Mouse (Mus musculus): ENCODE measurements at regions not wholly inside any gene's neighbourhood (a gene's known extent, or its start where the extent isn't known, plus 50 kb on each side); places are given as distances from the start of the nearest gene placed in this dataset.

DNA sequence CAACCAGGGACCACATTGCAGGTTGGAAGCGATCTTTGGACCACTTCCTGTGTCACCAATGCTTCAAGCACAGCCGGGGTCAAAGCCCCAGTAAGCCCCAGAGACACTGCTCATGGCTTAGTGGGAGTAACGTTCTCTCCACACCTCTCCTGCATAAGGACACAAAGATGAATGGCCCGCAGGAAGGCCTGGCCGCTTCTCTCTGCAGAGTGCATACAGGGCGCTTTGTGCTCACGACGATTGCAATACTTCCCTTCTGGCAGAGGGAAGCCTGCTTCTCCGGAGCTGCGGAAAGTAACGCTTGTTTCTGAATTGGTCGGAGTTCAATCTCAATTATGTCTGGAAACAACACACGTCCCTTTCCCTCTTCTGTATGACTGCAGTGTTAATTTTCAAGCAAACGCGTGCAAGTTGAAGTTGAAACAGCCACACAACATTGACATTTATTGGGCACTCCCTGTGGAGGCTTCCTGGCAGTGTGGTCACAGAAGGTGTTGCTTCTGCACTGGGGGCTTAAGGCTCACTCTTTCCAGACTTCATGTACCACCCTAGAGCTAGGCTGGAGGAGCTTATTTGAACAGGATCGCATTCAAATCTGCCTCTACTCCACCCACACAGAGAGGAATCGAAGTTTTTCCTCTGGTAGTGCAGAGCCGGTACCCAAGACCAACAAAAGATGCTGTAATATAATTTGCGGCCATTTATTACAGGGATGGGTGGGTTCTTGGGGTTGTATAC lies 168.4 kb downstream of the Ndfip2 start:
- no peak for DNase-seq (ENCODE audit: low read depth, low spot score)

DNA sequence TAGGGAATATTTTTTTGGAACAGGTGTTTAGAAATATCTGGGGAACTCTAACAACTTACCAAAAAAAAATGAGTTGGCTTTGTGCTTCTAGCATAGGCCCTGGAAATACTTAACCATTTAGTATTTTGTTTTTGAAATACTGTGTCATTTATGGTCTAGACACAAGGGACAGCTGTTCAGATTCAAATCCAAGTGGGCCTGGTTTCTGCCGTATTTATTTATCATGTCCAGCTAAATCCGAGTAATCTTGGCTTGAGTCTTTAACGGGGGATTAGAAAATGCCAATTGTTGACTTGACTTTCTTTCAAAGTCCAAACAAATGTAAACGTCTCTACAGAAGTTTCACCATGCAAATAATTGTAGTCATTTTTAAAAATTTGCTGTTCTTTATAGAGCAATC lies 159.6 kb downstream of the Ndfip2 start:
- DNase-seq (ENCODE audit: low read depth, low spot score), result no peak

DNA sequence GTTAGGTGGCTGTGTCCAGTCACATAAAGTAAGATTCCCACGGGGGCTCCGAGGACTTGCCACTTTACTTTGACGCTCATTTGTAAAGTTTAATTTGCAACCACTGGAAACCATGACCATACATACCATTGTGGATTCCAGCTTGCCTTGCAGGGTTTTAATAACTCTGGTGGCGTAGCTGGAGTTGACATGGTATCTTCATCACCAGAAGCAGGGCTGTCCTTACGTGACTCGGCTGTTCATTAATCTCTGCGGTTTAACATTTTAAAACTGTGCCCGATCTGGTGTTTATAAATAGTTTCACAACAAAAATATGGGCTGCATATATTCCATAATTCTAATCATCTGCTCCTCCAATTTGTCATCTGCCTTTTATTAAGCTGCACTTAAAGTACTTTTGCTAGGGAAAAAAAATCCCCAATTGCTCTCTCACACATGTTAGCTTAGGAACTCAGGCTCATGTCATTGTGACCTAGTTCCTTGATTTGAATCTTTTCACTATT lies 159.1 kb downstream of the Ndfip2 start:
- DNase-seq (ENCODE audit: low read depth, low spot score), result no peak

DNA sequence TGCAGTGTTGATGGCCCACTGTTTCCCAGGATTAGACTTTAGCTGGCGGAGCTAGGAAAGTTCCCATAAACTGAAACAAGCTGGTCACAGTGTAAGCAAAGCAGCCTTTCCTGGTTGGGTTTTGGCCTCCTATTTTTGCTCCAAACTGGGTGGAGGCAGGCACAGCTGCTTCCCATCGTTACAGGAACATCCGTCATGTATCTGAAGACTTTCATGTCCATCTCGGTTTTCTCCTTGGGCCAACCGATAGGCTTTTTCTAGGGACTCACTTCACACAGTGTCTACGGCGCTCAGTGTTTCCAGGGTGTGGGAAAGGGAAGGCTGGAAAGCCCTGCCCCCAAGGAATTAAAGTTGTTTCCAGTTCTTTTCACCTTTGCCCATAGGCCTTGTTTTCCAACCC lies 158.6 kb downstream of the Ndfip2 start:
- no peak for DNase-seq (ENCODE audit: low read depth, low spot score)

GRCm38 (mm10) chr14:105404662-105405061 lies 146.3 kb downstream of the Ndfip2 start:
- DNase-seq (ENCODE audit: low read depth, low spot score), result no peak

GRCm38 (mm10) chr14:105404241-105404640 lies 145.9 kb downstream of the Ndfip2 start:
- DNase-seq (ENCODE audit: low read depth, low spot score), result no peak

DNA sequence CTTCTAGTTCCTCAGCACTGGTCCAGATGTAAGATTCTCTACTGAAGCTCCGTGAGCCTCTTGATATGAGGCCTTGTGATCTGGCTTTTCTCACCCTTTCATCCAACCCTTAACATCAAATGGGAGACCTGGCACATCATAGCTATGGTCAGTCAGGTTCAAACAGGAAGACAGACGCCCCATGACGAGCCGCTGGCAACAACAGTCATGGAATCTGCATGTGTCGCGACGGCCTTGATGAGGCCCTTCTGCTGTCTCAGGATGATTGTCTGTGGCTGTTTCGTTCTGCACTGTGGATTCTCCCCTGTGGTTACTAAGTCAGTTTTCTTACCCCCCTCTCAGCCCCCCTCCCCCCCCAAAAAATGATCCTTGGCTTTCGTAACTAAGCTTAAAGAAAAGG lies 144.9 kb downstream of the Ndfip2 start:
- no peak for DNase-seq (ENCODE audit: low read depth, low spot score)

DNA sequence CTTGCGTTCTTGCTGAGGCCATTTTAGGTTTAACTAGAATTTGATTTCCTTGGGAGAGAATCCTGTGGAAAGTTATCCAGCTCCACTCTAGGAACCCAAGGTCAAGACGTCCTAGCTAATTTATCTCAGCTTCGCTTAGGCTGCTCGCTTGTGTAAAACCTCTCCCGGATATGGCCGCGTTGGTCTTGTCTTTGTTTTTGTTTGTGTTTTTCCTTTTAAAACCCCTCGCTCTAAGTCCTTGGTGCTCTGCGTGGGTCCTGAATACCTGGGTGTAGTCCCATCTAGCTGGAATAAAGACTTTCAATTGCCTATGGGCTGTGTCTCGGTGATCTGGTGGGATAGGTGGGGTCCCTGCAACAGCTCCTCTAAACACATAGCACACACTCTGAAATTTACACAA lies 144.2 kb downstream of the Ndfip2 start:
- DNase-seq (ENCODE audit: low read depth, low spot score), result peak; percentile 58

- DNase-seq (ENCODE audit: low read depth, low spot score), result peak; percentile 82
These were observed 139.1 kb downstream of the Ndfip2 start for GRCm38 (mm10) chr14:105397467-105397866.

GRCm38 (mm10) chr14:105392079-105392813 lies 133.9 kb downstream of the Ndfip2 start:
- no peak for DNase-seq (ENCODE audit: low read depth, low spot score)

GRCm38 (mm10) chr14:105391430-105391829 lies 133.1 kb downstream of the Ndfip2 start:
- no peak for DNase-seq (ENCODE audit: low read depth, low spot score)

- DNase-seq (ENCODE audit: low read depth, low spot score), result no peak
These were observed 126.7 kb downstream of the Ndfip2 start for GRCm38 (mm10) chr14:105385119-105385518.

DNA sequence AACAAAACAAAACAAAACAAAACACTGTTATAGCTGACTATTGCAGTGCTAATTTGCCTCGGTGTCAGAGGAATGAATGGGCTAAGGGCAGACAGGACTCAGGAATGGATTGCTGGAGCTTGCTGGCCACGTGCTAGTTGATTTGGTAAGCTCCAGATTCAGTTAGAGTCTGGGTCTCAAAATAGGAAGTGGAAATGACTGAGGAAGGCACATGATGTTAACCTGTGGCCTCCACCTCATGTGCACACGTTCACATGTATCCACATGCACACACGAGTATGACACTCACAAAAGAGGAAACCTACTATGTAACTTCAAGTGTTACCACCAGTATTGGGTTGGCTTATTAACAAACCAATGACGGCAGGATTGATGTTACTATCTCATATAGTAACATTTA lies 125.0 kb downstream of the Ndfip2 start:
- no peak for DNase-seq (ENCODE audit: low read depth, low spot score)

GRCm38 (mm10) chr14:105380101-105380500 lies 121.7 kb downstream of the Ndfip2 start:
- no peak for DNase-seq (ENCODE audit: low read depth, low spot score)

- no peak for DNase-seq (ENCODE audit: low read depth, low spot score)
These were observed 119.4 kb downstream of the Ndfip2 start for GRCm38 (mm10) chr14:105377770-105378169.

- DNase-seq (ENCODE audit: low read depth, low spot score), result no peak
These were observed 118.8 kb downstream of the Ndfip2 start for GRCm38 (mm10) chr14:105377035-105377621.

DNA sequence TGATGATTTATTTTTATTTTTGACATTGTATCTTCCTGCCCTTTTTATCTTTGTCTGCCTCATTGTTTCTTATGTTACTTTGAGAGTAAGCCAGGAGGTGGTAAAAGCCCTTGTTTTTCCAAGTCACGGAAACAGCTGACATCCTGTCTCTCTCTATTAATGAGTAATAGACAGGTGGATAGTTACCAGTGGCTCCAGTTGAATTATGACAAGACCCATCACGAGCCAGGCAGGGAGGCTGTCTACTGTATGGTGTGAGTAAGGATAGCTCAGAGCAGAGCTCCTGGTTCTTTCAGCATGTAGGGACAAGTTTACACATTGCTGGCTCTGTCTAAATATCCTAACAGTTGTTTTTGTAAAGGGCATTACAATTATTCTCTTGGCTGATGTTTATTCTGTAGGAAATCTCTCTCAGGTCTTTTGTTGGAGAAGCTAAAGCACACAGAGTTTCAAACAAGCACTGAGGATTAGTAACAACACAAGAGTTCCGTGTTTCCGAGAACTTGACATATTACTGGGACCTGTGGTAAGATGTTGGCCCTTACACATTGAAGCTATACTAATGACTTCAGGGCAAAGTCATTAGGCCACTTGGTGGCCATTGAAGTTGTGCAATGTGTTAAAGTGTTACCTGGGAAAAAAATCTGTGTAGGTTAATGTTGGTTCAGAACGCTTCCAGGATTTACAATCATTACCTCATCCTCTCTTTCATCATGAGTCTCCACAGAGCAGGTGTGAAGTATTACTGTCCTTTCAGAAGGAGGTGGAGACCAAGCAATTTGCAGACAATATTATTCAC lies 111.5 kb downstream of the Ndfip2 start:
- DNase-seq (ENCODE audit: low read depth, low spot score), result no peak

DNA sequence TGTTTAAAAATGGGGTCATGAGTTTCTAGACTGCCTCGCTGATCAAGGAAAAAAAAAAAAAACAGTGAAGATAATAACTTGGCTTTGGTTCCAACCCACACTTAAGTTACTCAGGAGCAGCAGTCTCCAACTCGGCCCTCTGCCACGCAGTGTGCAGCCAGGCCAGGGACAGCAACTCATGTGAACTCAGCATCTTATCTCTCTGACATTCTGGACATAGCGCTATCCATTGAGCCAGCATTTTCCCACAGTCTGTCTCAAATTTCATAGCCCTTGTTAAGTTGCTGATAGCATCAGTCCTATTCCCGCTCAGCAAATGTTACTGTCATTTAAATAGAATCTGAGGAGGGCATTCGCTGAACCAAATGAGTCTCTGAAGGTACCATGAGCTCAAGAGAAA lies 102.2 kb downstream of the Ndfip2 start:
- DNase-seq (ENCODE audit: low read depth, low spot score), result no peak

GRCm38 (mm10) chr14:105359829-105360228 lies 101.5 kb downstream of the Ndfip2 start:
- no peak for DNase-seq (ENCODE audit: low read depth, low spot score)
